Mouse (Mus musculus) ES-Bruce4 (cell line): ENCODE measurements at regions not wholly inside any gene's neighbourhood (a gene's known extent, or its start where the extent isn't known, plus 50 kb on each side); places are given as distances from the start of the nearest gene placed in this dataset.

Source experiments
- CTCF ChIP-seq: IDR thresholded peaks from one replicate; pipeline ENCODE4 v1.8.1; 2011; ENCODE audit warnings: low read depth, low read length
- EP300 ChIP-seq: IDR thresholded peaks from 2 replicates; pipeline ENCODE4 v1.6.1; 2011; ENCODE audit warnings: low read depth, low read length; ENCODE audit not compliant: insufficient read depth

GRCm38 (mm10) chr12:106311831-106312600 lies 302.0 kb downstream of the Vrk1 start:
- TF ChIP-seq EP300 (no peak), CTCF (no peak)
